Mouse (Mus musculus): Measurements from ENCODE around the gene Coro2b. TPM values are rescaled to one million over a fixed set of nuclear protein-coding genes. Genes with fewer than 3 reads are reported as not detected.

Coro2b gene
- 9.3 and 16.5 TPM in 2 replicates for polyA plus RNA-seq (2014; fragmentation: Nextera tagmentation; extraction: Ambion mirVana)

DNA sequence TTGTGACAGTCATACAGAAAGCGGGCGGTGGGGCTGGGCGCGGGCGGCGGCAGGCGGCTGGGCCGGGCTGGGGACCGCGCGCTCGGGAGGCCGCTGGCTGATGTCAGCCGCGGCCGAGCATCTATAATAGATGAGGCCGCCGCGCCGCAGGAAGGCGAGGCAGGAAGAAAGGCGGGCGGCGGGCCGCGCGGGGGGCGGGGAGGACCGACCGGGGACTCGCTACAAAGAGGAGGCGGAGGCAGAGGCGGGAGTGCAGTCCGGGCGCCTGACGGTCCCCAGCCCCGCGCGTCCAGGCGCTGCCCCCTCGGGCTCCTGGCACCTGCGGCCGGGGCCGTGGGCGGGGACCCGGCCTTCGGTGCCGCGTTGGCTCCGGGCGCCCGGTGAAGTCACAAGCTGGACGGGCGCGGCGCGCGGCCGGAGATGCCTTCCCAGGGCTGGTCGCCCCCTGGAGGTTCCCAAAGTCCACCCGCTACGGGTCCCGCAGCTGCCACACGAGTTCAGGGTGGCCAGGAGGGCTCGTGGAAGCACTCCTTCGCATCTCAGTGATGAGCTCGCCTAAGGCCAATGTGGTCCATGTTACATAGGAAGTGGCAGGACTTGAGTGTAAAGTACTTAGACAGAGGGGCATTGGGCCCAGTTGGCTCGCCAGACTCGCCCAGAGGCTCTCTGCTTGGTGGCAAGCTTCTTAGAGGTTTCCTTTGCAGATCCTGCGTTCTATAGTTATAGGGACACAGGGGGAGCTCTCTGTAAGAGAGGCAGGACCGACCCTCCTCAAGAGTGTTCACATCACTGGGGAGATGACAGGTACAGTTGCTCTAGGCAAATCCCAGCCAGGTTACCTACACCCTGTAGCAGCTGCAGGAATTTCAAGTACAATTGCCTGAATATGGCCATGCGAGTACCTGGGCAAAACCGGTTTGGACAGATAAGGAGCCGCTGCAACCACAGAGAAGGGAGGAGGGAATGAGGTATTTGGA lies at the start of gene Coro2b:
TSS of gene Coro2b (minus strand) at position 390 of the 977 bp plus-strand sequence.
- peak; percentile 63 for ATAC-seq (ENCODE audit: low FRiP score, low TSS enrichment)
- Histone ChIP-seq H3K4me1 (ENCODE audit: control insufficient read depth, insufficient read depth, low read length) (peaks cover 17% of the 10 kb centered on the region), H3K4me2 (replicated peaks; ENCODE audit: low read depth, low read length) (peak within 1 kb of the TSS; percentile 94), H3K9me3 (ENCODE audit: control insufficient read depth, low read length) (no peaks in the 10 kb centered on the region), H3K27me3 (ENCODE audit: control insufficient read depth, insufficient read depth, low read length) (no peaks in the 10 kb centered on the region; the same call in 1 of the 2 replicates), H3K9ac (ENCODE audit: low read depth, low read length) (peak within 1 kb of the TSS; percentile 83), H3K27ac (ENCODE audit: low read depth, low read length) (peak within 1 kb of the TSS; percentile 61; the same call in 1 of the 2 replicates), H3K36me3 (ENCODE audit: control insufficient read depth, insufficient read depth, low read length) (no peaks in the 10 kb centered on the region), H3K4me3 (ENCODE audit: low read length) (peak within 1 kb of the TSS; percentile 74)
- WGBS = 1% methylated on average over 74 of the region's 74 CpGs

DNA sequence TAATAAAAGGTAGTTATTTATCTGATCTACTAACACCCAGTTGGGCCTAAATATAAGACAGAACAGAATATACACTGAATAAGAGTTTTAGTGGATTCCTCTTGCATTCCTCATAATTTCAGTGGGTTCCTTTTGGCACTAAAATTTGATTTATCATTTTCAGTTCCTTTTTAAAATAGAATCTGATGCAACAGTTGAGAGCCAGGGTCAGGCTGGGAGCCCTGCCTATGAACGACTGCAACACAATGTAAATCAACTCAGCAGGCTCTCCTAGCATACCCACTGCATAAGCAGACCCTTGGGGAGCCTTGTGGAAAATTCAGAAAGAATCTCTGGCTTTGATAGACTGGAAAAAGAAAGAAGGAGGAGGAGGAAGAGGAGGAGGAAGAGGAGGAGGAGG lies 40.7 kb upstream of the Coro2b start:
- no peaks in the 10 kb centered on the region for H3K4me1 ChIP-seq (ENCODE audit: control insufficient read depth, insufficient read depth, low read length)
- H3K4me2 ChIP-seq (replicated peaks; ENCODE audit: low read depth, low read length) = no peak overlapping the region
- H3K9me3 ChIP-seq (ENCODE audit: control insufficient read depth, low read length) = no peaks in the 10 kb centered on the region
- no peaks in the 10 kb centered on the region for H3K27me3 ChIP-seq (ENCODE audit: control insufficient read depth, insufficient read depth, low read length)
- 38% methylated on average over 1 of the region's 1 CpGs for WGBS
- no peak for ATAC-seq (ENCODE audit: low FRiP score, low TSS enrichment)
- H3K27ac ChIP-seq (ENCODE audit: low read depth, low read length) = no peak overlapping the region
- H3K36me3 ChIP-seq (ENCODE audit: control insufficient read depth, insufficient read depth, low read length) = no peaks in the 10 kb centered on the region
- H3K4me3 ChIP-seq (ENCODE audit: low read length) = no peak overlapping the region
- H3K9ac ChIP-seq (ENCODE audit: low read depth, low read length) = no peak overlapping the region

DNA sequence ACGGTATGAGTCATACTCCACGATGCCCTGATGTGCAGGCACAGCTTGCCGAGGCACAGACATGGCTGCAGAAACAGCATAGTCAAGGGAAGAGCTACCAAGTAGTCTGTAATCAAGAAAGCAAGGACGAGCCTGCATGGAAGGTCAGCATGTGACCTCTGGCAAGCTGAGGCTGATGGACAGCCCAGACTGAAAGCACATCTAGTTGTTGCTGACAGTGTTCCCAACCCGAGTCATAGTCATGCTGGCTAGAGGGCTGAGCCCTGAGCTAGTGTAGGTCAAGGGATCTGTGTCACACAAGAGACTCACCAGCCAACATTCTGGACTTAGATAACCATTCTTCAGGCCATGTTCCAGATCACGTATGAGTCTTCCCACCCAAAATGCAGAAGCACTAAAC lies 32.3 kb upstream of the Coro2b start:
- 86% methylated on average over 6 of the region's 6 CpGs for WGBS
- Histone ChIP-seq H3K4me1 (ENCODE audit: control insufficient read depth, insufficient read depth, low read length) (no peaks in the 10 kb centered on the region), H3K9me3 (ENCODE audit: control insufficient read depth, low read length) (peaks cover 2% of the 10 kb centered on the region; the same call in 1 of the 2 replicates), H3K27ac (ENCODE audit: low read depth, low read length) (no peak overlapping the region), H3K4me3 (ENCODE audit: low read length) (no peak overlapping the region), H3K4me2 (replicated peaks; ENCODE audit: low read depth, low read length) (no peak overlapping the region), H3K27me3 (ENCODE audit: control insufficient read depth, insufficient read depth, low read length) (no peaks in the 10 kb centered on the region), H3K9ac (ENCODE audit: low read depth, low read length) (no peak overlapping the region), H3K36me3 (ENCODE audit: control insufficient read depth, insufficient read depth, low read length) (no peaks in the 10 kb centered on the region)
- ATAC-seq (ENCODE audit: low FRiP score, low TSS enrichment) = no peak

DNA sequence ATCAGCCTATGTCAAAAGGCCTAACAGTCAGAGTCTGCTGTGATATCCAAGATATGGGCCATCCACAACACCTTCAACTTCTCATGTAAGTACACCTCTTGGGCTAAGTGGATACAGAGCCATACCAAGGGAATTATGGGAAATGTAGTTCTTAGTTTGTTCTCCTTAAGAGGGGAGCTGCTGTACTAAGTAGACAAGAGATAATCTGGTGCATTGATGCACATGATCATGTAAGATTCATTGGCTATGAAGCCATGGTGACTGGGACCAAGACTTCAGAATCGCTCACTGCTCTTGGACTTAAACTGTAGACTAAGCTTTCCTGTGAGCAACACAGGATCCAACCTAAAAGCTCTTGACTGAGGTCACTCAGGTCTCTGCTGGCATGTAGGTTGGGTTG lies 31.0 kb upstream of the Coro2b start:
- H3K9me3 ChIP-seq (ENCODE audit: control insufficient read depth, low read length) = peaks cover 2% of the 10 kb centered on the region; the same call in 1 of the 2 replicates
- ATAC-seq (ENCODE audit: low FRiP score, low TSS enrichment) = no peak
- no peaks in the 10 kb centered on the region for H3K4me1 ChIP-seq (ENCODE audit: control insufficient read depth, insufficient read depth, low read length)
- H3K27me3 ChIP-seq (ENCODE audit: control insufficient read depth, insufficient read depth, low read length) = no peaks in the 10 kb centered on the region
- no peak overlapping the region for H3K4me3 ChIP-seq (ENCODE audit: low read length)
- no peaks in the 10 kb centered on the region for H3K36me3 ChIP-seq (ENCODE audit: control insufficient read depth, insufficient read depth, low read length)
- no peak overlapping the region for H3K27ac ChIP-seq (ENCODE audit: low read depth, low read length)
- H3K4me2 ChIP-seq (replicated peaks; ENCODE audit: low read depth, low read length) = no peak overlapping the region
- H3K9ac ChIP-seq (ENCODE audit: low read depth, low read length) = no peak overlapping the region
- WGBS = 96% methylated on average over 1 of the region's 1 CpGs

DNA sequence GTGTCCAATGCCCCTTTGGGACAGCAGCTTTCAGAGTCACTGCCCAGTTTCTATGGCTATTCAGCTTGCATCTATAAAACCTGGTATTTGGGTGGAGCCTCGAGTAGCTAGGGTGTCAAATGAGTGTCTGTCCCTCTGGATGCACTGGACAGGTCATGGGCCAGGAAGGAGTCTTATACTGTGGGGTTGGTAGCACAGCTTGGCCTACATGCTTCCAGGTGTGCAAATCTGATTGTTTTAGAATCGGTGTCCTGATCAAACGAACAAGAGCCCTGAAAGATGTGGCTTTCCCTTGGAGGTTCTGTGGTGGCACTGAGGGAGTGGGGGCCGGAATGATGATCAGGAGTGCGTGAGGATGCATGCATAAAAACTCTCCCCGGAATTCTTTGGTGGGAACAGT lies 25.4 kb upstream of the Coro2b start:
- ATAC-seq (ENCODE audit: low FRiP score, low TSS enrichment) = no peak
- H3K27ac ChIP-seq (ENCODE audit: low read depth, low read length) = no peak overlapping the region
- H3K9me3 ChIP-seq (ENCODE audit: control insufficient read depth, low read length) = no peaks in the 10 kb centered on the region
- H3K4me1 ChIP-seq (ENCODE audit: control insufficient read depth, insufficient read depth, low read length) = no peaks in the 10 kb centered on the region
- H3K36me3 ChIP-seq (ENCODE audit: control insufficient read depth, insufficient read depth, low read length) = no peaks in the 10 kb centered on the region
- 82% methylated on average over 6 of the region's 6 CpGs for WGBS
- no peaks in the 10 kb centered on the region for H3K27me3 ChIP-seq (ENCODE audit: control insufficient read depth, insufficient read depth, low read length)
- no peak overlapping the region for H3K4me2 ChIP-seq (replicated peaks; ENCODE audit: low read depth, low read length)
- H3K9ac ChIP-seq (ENCODE audit: low read depth, low read length) = no peak overlapping the region
- H3K4me3 ChIP-seq (ENCODE audit: low read length) = no peak overlapping the region

DNA sequence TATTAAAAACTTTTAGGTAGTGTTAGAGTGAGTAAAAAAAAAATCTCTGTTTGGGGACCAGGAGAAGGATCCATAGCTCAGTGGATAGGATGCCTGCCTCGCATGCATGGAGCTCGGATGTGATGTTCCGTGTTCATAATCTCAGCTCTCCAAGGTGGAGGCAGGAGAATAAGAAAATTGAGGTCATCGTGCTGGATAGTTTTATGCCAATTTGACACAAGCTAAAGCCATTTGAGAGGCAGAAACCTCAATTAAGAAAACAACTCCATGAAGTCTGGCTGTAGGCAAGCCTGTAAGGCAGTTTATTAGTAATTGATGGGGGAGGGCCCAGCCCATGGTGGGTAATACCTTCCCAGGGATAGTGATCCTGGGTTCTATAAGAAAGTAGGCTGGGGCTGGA lies 23.6 kb upstream of the Coro2b start:
- no peak for ATAC-seq (ENCODE audit: low FRiP score, low TSS enrichment)
- H3K9me3 ChIP-seq (ENCODE audit: control insufficient read depth, low read length) = no peaks in the 10 kb centered on the region
- H3K4me3 ChIP-seq (ENCODE audit: low read length) = no peak overlapping the region
- H3K4me2 ChIP-seq (replicated peaks; ENCODE audit: low read depth, low read length) = no peak overlapping the region
- H3K27ac ChIP-seq (ENCODE audit: low read depth, low read length) = no peak overlapping the region
- H3K4me1 ChIP-seq (ENCODE audit: control insufficient read depth, insufficient read depth, low read length) = no peaks in the 10 kb centered on the region
- WGBS = 92% methylated on average over 4 of the region's 4 CpGs
- no peak overlapping the region for H3K9ac ChIP-seq (ENCODE audit: low read depth, low read length)
- H3K36me3 ChIP-seq (ENCODE audit: control insufficient read depth, insufficient read depth, low read length) = no peaks in the 10 kb centered on the region
- H3K27me3 ChIP-seq (ENCODE audit: control insufficient read depth, insufficient read depth, low read length) = no peaks in the 10 kb centered on the region

DNA sequence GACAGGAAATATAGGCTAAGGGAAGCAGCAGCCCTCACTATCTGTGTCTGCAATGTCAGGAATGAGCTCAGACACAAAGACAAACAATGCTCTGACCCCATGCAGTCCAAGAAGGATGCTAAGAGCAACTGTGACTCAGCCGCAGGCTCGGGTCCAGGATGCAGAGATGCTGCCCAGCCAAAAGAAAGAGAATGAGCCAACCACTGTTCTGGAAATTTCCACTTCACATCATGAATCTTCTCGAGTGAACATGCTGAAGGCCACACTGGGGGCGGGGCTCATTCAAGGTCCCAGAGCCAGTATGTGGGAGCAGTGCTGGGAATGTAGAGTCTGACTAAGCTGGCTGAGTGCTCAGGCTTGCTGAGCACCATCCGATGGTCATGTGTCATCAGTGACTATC lies 23.2 kb upstream of the Coro2b start:
- H3K9ac ChIP-seq (ENCODE audit: low read depth, low read length) = no peak overlapping the region
- H3K9me3 ChIP-seq (ENCODE audit: control insufficient read depth, low read length) = no peaks in the 10 kb centered on the region
- no peak overlapping the region for H3K4me2 ChIP-seq (replicated peaks; ENCODE audit: low read depth, low read length)
- H3K27ac ChIP-seq (ENCODE audit: low read depth, low read length) = no peak overlapping the region
- H3K36me3 ChIP-seq (ENCODE audit: control insufficient read depth, insufficient read depth, low read length) = no peaks in the 10 kb centered on the region
- ATAC-seq (ENCODE audit: low FRiP score, low TSS enrichment) = peak; percentile 64; the same call in 1 of the 2 replicates
- 52% methylated on average over 5 of the region's 5 CpGs for WGBS
- H3K27me3 ChIP-seq (ENCODE audit: control insufficient read depth, insufficient read depth, low read length) = no peaks in the 10 kb centered on the region
- H3K4me3 ChIP-seq (ENCODE audit: low read length) = no peak overlapping the region
- H3K4me1 ChIP-seq (ENCODE audit: control insufficient read depth, insufficient read depth, low read length) = no peaks in the 10 kb centered on the region

DNA sequence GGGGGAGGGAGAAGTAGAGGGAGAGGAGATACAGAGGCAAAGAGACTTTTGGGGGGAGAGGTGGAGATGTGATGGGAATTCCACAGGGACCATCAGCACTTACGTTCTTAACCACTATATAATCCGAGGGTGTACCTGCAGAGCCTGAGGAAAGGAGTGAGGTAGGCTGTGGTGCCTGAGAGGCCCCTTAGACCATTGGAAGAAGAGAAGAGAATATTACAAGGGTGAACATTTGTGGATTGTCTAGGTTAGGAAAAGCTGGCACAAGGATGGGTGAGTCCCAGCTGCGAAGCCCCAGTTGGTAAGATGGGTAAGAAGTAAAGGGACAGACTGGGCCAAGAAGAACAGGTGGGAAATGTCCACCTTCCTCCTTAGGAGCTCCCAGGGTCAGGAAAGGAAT lies 22.6 kb upstream of the Coro2b start:
- Histone ChIP-seq H3K36me3 (ENCODE audit: control insufficient read depth, insufficient read depth, low read length) (no peaks in the 10 kb centered on the region), H3K27me3 (ENCODE audit: control insufficient read depth, insufficient read depth, low read length) (no peaks in the 10 kb centered on the region), H3K27ac (ENCODE audit: low read depth, low read length) (no peak overlapping the region), H3K9me3 (ENCODE audit: control insufficient read depth, low read length) (no peaks in the 10 kb centered on the region), H3K9ac (ENCODE audit: low read depth, low read length) (no peak overlapping the region), H3K4me1 (ENCODE audit: control insufficient read depth, insufficient read depth, low read length) (no peaks in the 10 kb centered on the region), H3K4me2 (replicated peaks; ENCODE audit: low read depth, low read length) (no peak overlapping the region), H3K4me3 (ENCODE audit: low read length) (no peak overlapping the region)
- 86% methylated on average over 3 of the region's 3 CpGs for WGBS
- no peak for ATAC-seq (ENCODE audit: low FRiP score, low TSS enrichment)

DNA sequence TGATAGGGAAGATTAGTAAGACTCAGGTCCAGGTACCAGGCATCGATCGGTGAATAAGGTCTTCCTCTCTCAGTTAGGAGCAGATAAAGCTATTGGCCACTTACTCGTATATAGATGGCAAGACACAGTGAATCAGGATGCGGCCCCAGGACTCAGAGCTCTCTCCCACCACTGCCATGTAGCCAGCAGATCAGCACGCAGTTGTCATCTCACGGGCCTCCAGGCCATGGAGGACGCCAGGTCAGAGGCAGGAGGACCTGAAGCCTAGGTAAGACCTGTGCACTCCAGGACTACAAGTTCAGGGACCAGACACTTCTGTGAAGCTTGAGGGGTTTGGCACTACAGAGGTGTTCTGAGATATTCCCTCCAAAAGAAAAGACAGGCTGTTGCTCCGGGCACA lies 21.2 kb upstream of the Coro2b start:
- no peaks in the 10 kb centered on the region for H3K27me3 ChIP-seq (ENCODE audit: control insufficient read depth, insufficient read depth, low read length)
- H3K4me3 ChIP-seq (ENCODE audit: low read length) = no peak overlapping the region
- no peak overlapping the region for H3K27ac ChIP-seq (ENCODE audit: low read depth, low read length)
- H3K9me3 ChIP-seq (ENCODE audit: control insufficient read depth, low read length) = no peaks in the 10 kb centered on the region
- H3K36me3 ChIP-seq (ENCODE audit: control insufficient read depth, insufficient read depth, low read length) = no peaks in the 10 kb centered on the region
- H3K4me1 ChIP-seq (ENCODE audit: control insufficient read depth, insufficient read depth, low read length) = no peaks in the 10 kb centered on the region
- no peak overlapping the region for H3K4me2 ChIP-seq (replicated peaks; ENCODE audit: low read depth, low read length)
- ATAC-seq (ENCODE audit: low FRiP score, low TSS enrichment) = no peak
- WGBS = 93% methylated on average over 8 of the region's 8 CpGs
- no peak overlapping the region for H3K9ac ChIP-seq (ENCODE audit: low read depth, low read length)

All from kidney, embryonic 14.5 days (tissue).